Mouse (Mus musculus) cerebellum, adult 11-12 months (tissue): Measurements from ENCODE around the gene Vmn1r195.
"Not testable (repeated sequence)": the region's sequence is repeated elsewhere in the genome, so short reads cannot be mapped to it uniquely, and the experiment has no call there.

ENCODE experiments used
- DNase-seq: peaks from one replicate; pipeline ENCODE4 v3.0.0; 2022

Vmn1r195 gene

GRCm38 (mm10) chr13:22270222-22270621 is at the start of gene Vmn1r195:
Gene Vmn1r195, plus strand, starts transcription at chr13:22270522.
- not testable (repeated sequence) for DNase-seq

- DNase-seq = not testable (repeated sequence)
These were observed 47.3 kb upstream of the Vmn1r195 start, which contains the start of gene Vmn1r193 for GRCm38 (mm10) chr13:22223060-22223459. Gene Vmn1r193, minus strand, starts transcription at chr13:22223160.

- DNase-seq = no peak
These were observed 26.4 kb upstream of the Vmn1r195 start, which contains the start of gene Vmn1r194 for GRCm38 (mm10) chr13:22243915-22244314. Gene Vmn1r194, plus strand, starts transcription at chr13:22244215.

GRCm38 (mm10) chr13:22271721-22272120 is 1.4 kb downstream of the Vmn1r195 start:
- DNase-seq = no peak

GRCm38 (mm10) chr13:22284578-22284977 is 14.3 kb downstream of the Vmn1r195 start:
- no peak for DNase-seq

- no peak for DNase-seq
These were observed 19.3 kb downstream of the Vmn1r195 start, which contains the start of gene Vmn1r196 for GRCm38 (mm10) chr13:22289620-22290019. Gene Vmn1r196, plus strand, starts transcription at chr13:22289920.

GRCm38 (mm10) chr13:22308075-22308474 is 37.8 kb downstream of the Vmn1r195 start:
- not testable (repeated sequence) for DNase-seq

GRCm38 (mm10) chr13:22315361-22315760 is 45.0 kb downstream of the Vmn1r195 start:
- no peak for DNase-seq

GRCm38 (mm10) chr13:22317366-22317765 is 47.0 kb downstream of the Vmn1r195 start:
- no peak for DNase-seq

GRCm38 (mm10) chr13:22320091-22320490 is 49.8 kb downstream of the Vmn1r195 start:
- DNase-seq = no peak

- DNase-seq = no peak
These were observed 54.0 kb downstream of the Vmn1r195 start, which contains the start of gene Vmn1r197 for GRCm38 (mm10) chr13:22324289-22324688. Gene Vmn1r197, plus strand, starts transcription at chr13:22324589.
